Mouse (Mus musculus) c-Kit-positive CD71-positive TER-119-negative erythroid progenitor cells, embryonic 14.5 days (primary cell): ENCODE results near the gene Dync1i1.

Source experiments
- DNase-seq: peaks from one replicate; pipeline ENCODE4 v3.0.0-alpha.2; 2013; ENCODE audit warnings: low read depth

The Dync1i1 gene

DNA sequence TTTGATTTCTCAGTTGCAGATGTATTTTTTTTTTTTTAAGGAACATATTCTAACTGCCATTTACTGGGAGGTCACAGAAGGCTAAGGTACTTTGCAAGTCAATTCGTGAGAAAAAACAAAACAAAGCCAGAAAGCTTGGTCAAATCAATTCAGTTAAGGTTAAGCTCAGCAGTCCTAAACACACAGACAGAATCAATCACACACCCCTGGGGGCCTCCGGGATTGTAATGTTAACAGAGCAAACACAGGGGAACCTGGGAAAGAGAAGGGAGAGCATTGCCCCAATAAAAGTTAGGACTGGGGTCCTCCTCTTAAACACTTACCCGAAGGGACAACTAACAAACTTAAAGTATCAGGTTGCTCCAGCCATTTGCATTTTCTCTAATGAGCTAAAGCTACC is 344.6 kb downstream of the Dync1i1 start:
- no peak for DNase-seq

DNA sequence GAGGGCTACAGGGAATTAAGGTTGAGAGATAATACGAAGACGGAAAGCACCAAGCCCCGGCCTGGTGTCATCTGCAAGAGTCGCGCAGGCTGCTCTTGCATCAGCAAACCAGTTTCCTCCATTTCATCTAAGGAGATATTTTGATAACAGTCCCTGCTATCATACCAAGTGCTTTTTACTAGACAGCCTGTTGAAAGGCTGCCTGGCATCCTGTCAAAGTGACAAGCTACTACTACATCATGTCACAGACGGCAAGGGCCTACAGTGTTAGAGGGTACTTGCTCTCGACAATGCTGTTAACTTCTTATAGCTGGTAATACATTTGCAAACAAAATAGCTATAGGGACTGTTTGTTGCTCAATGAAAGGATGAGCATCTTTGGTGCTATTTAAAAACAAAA is 345.6 kb downstream of the Dync1i1 start:
- DNase-seq: no peak

DNA sequence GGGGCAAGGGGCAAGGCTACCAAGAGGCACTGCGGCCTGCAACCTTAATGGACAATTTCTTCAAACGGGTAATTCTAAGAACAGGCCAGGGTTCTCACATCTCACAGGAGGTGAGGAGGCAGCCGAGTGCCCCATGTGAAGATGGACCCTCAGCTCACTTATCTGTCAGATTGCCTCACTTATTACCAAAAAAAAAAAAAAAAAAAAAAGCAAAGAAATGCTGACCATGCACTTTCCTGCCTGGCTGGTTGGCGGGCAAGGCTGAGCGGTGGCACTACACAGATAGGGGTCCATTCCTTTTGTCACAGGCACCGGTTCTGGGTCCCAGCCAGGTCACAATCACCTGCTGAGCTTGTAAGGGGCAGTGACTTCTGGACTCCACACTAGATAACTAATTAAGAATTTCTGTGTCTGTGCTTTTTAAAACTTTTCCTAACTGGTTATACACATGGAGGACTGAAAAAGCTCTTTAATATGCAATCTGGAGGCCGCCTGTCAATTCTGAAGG is 350.6 kb downstream of the Dync1i1 start:
- DNase-seq: no peak

DNA sequence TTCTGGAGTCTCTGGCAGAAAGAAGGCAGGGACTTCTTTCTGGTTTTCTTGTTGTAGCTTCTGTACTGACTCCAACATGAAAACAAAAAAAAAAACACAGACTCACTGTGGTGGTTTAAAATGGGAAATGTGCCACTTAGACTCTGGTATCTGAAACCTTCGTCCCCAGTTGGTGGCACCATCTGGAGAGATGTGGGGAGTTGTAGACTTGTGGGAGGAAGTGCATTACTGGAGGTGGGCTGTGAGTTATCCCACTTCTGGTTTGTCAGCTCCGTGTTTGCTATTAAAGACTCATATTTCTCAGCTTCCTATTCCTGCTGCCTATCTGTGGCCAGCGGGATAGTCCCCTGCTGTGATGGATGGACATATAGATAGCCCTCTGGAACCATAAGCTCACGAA is 351.8 kb downstream of the Dync1i1 start:
- DNase-seq: no peak
